Mouse (Mus musculus) cerebellum, adult 2 months (tissue): ENCODE data around the gene Dph7. TPM values are rescaled to one million over a fixed set of nuclear protein-coding genes. Genes with fewer than 3 reads are reported as not detected.

ENCODE experiments used
- DNase-seq, 2 experiments: peaks; one replicate each; pipeline ENCODE4 v3.0.0; 2021
- H3K27ac ChIP-seq: fragments of 200-500 bp; 2 replicates; pipeline ENCODE4 v1.5.1; 2012; ENCODE audit warnings: low read length, control low read depth, inconsistent platforms; ENCODE audit not compliant: insufficient read depth
- H3K27me3 ChIP-seq: fragments of 200-500 bp; 2 replicates; pipeline ENCODE4 v1.6.1; 2012; ENCODE audit warnings: inconsistent platforms, mild to moderate bottlenecking, low read length, moderate library complexity; ENCODE audit not compliant: control insufficient read depth, insufficient read depth
- H3K4me1 ChIP-seq: fragments of 200-500 bp; 2 replicates; pipeline ENCODE4 v1.6.1; 2011; ENCODE audit warnings: low read length; ENCODE audit not compliant: control insufficient read depth, insufficient read depth
- H3K4me3 ChIP-seq: fragments of 200-500 bp; replicated peaks from 2 replicates; pipeline ENCODE3; 2011; ENCODE audit warnings: mild to moderate bottlenecking, low read depth, low read length, control low read depth; ENCODE audit not compliant: insufficient read depth
- CTCF ChIP-seq: fragments of 200-500 bp; IDR thresholded peaks from 2 replicates; pipeline ENCODE4 v1.5.1; 2011; ENCODE audit warnings: low read depth, mild to moderate bottlenecking, control low read depth, low read length, moderate library complexity, borderline replicate concordance; ENCODE audit not compliant: insufficient read depth
- POLR2A ChIP-seq: fragments of 200-500 bp; IDR thresholded peaks from 2 replicates; pipeline ENCODE4 v1.6.1; 2011; ENCODE audit warnings: low read length, control low read depth, borderline replicate concordance; ENCODE audit not compliant: insufficient read depth
- WGBS: fragments of 180-500 bp; shearing (Covaris S2); methylation state at CpG from one replicate; pipeline ENCODE4 v1.1.7; 2018; 5-methylcytosine and 5-hydroxymethylcytosine counted together
- polyA plus RNA-seq: library from polyadenylated mRNA; depleted of rRNA; stranded (reverse); fragments of >200 nt; gene quantifications from 2 replicates; pipeline ENCODE4 v1.2.3, GENCODE M21; 2012; rRNA removed

Gene Dph7
- polyA plus RNA-seq, 1 experiment: 34.3 TPM

GRCm38 (mm10) chr2:25003946-25004786, 42.0 kb downstream of the Dph7 start:
- H3K4me3 ChIP-seq: no peak overlapping the region
- TF ChIP-seq POLR2A: no peak
- TF ChIP-seq CTCF: no peak

GRCm38 (mm10) chr2:25006767-25007166, 44.6 kb downstream of the Dph7 start:
- Histone ChIP-seq H3K4me1 (no peaks in the 10 kb centered on the region), H3K27ac (no peak overlapping the region), H3K27me3 (no peaks in the 10 kb centered on the region), H3K4me3 (no peak overlapping the region)
- DNase-seq: no peak
- TF ChIP-seq CTCF (no peak), POLR2A (no peak)
- WGBS: 100% methylated on average over 1 of the region's 1 CpGs

More at GRCm38 (mm10) chr2:25003946-25004786, 42.0 kb downstream of the Dph7 start:
- WGBS: 56% methylated on average over 9 of the region's 9 CpGs
- no peak for DNase-seq
- no peaks in the 10 kb centered on the region for H3K27me3 ChIP-seq
- no peaks in the 10 kb centered on the region for H3K4me1 ChIP-seq
- H3K27ac ChIP-seq: no peak overlapping the region

GRCm38 (mm10) chr2:25008250-25008649, 46.0 kb downstream of the Dph7 start:
- no peak for TF ChIP-seq CTCF
- TF ChIP-seq POLR2A: no peak
- H3K4me1 ChIP-seq: no peaks in the 10 kb centered on the region
- H3K27me3 ChIP-seq: no peaks in the 10 kb centered on the region
- DNase-seq: no peak
- H3K4me3 ChIP-seq: no peak overlapping the region
- H3K27ac ChIP-seq: no peak overlapping the region

Other genes starting within 250 kb of the Dph7 start
- 32.9 and 35.5 TPM in 2 replicates for gene Cacna1b, start 199.2 kb upstream of the Dph7 start, polyA plus RNA-seq
- gene Ehmt1, start 42.8 kb upstream of the Dph7 start, polyA plus RNA-seq: 63.9 and 68.9 TPM in 2 replicates
- gene Arrdc1, start 27.1 kb upstream of the Dph7 start, polyA plus RNA-seq: 46.7 and 47.2 TPM in 2 replicates
- 18.2 and 19.5 TPM in 2 replicates for gene Zmynd19, start 12.6 kb upstream of the Dph7 start, polyA plus RNA-seq
- gene Mrpl41, start 12.7 kb downstream of the Dph7 start, polyA plus RNA-seq: 137 and 140 TPM in 2 replicates
- 16.0 and 17.8 TPM in 2 replicates for gene Pnpla7, start 13.6 kb downstream of the Dph7 start, polyA plus RNA-seq
- gene Nsmf, start 92.0 kb downstream of the Dph7 start, polyA plus RNA-seq: 203 and 244 TPM in 2 replicates
- gene Entpd8, start 117.9 kb downstream of the Dph7 start, polyA plus RNA-seq: not detected in 2 replicates
- not detected in 2 replicates for gene Noxa1, start 132.7 kb downstream of the Dph7 start, polyA plus RNA-seq
- gene Nrarp, start 218.4 kb downstream of the Dph7 start, polyA plus RNA-seq: 7.7 and 9.4 TPM in 2 replicates
- gene Tor4a, start 234.5 kb downstream of the Dph7 start, polyA plus RNA-seq: 3.6 and 4.2 TPM in 2 replicates
- gene Nelfb, start 249.1 kb downstream of the Dph7 start, polyA plus RNA-seq: 69.4 and 84.5 TPM in 2 replicates